Mouse (Mus musculus) neural tube, embryonic 12.5 days (tissue): ENCODE data around the gene Iqgap2. TPM values are rescaled to one million over a fixed set of nuclear protein-coding genes. Genes with fewer than 3 reads are reported as not detected.
A peak's percentile ranks its signal among the peaks of the same experiment; 100 is the strongest.

Experiments
- ATAC-seq: fragments of 200-750 bp; cut with Nextera tagmentation; 2 replicates; pipeline ENCODE4 v1.8.0; 2017; ENCODE audit warnings: low read depth, mild to moderate bottlenecking, moderate TSS enrichment, moderate library complexity; ENCODE audit not compliant: low FRiP score
- H3K27ac ChIP-seq: fragments of 300-500 bp; sonication (generic); 2 replicates; pipeline ENCODE4 v1.5.1; 2016
- H3K27me3 ChIP-seq: fragments of 300-500 bp; sonication (generic); replicated peaks from 2 replicates; pipeline ENCODE4 v1.6.1; 2016; ENCODE audit warnings: mild to moderate bottlenecking
- H3K36me3 ChIP-seq: fragments of 300-500 bp; sonication (generic); 2 replicates; pipeline ENCODE4 v1.6.1; 2016; ENCODE audit warnings: mild to moderate bottlenecking
- H3K4me1 ChIP-seq: fragments of 300-500 bp; sonication (generic); 2 replicates; pipeline ENCODE4 v1.6.1; 2016
- H3K4me2 ChIP-seq: fragments of 300-500 bp; sonication (generic); replicated peaks from 2 replicates; pipeline ENCODE4 v1.6.1; 2016; ENCODE audit warnings: mild to moderate bottlenecking
- H3K4me3 ChIP-seq: fragments of 300-500 bp; sonication (generic); 2 replicates; pipeline ENCODE4 v1.5.1; 2016
- H3K9ac ChIP-seq: fragments of 300-500 bp; sonication (generic); 2 replicates; pipeline ENCODE4 v1.6.1; 2016; ENCODE audit warnings: mild to moderate bottlenecking
- H3K9me3 ChIP-seq: fragments of 300-500 bp; sonication (generic); 2 replicates; pipeline ENCODE4 v1.6.1; 2016; ENCODE audit warnings: mild to moderate bottlenecking
- WGBS: fragments of 180-500 bp; shearing (Covaris S2); methylation state at CpG from one replicate; pipeline ENCODE4 v1.1.7; 2016; 5-methylcytosine and 5-hydroxymethylcytosine counted together
- polyA plus RNA-seq: library from polyadenylated mRNA; unstranded; fragments of >200 nt; fragmentation: Nextera tagmentation; extraction: Ambion mirVana; gene quantifications from 2 replicates; pipeline ENCODE4 v1.2.1, GENCODE M21; 2016

The Iqgap2 gene
- 9.5 TPM in 2 replicates for polyA plus RNA-seq

GRCm38 (mm10) chr13:95891491-95891925 lies at the start of gene Iqgap2:
Gene Iqgap2, minus strand, starts transcription at chr13:95891922.
- Histone ChIP-seq H3K9ac (peak within 1 kb of the TSS; percentile 81), H3K27me3 (no peaks in the 10 kb centered on the region), H3K4me3 (peak within 1 kb of the TSS; percentile 74), H3K4me1 (peaks cover 11% of the 10 kb centered on the region), H3K36me3 (no peaks in the 10 kb centered on the region), H3K4me2 (peak within 1 kb of the TSS; percentile 89), H3K9me3 (no peaks in the 10 kb centered on the region), H3K27ac (peak within 1 kb of the TSS; percentile 26; the same call in 1 of the 2 replicates)
- WGBS: under 1% methylated on average over 48 of the region's 48 CpGs
- peak; percentile 74 for ATAC-seq

DNA sequence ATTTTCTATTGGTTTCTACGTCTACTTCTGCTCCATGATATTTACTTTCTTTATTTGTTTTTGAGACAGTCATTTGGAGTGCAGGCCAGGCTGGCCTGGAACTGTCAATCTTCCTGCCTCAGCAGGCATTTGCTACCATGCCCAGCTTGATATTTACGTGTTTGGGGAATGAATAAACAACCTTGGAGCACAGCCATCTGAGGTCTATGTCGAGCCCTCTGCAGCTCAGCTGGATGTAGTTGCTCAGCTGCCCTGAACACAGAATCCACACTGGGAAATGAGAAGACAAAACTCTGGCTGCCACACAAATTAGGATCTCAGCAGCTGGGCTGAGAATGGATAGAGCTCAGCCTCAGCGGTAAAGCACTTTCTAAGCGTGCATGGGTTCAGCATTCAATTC lies 49.1 kb upstream of the Iqgap2 start:
- no peaks in the 10 kb centered on the region for H3K9me3 ChIP-seq
- WGBS: 70% methylated on average over 5 of the region's 5 CpGs
- no peaks in the 10 kb centered on the region for H3K4me1 ChIP-seq
- H3K9ac ChIP-seq: no peak overlapping the region
- no peak for ATAC-seq
- no peak overlapping the region for H3K4me3 ChIP-seq
- H3K4me2 ChIP-seq: no peak overlapping the region
- no peak overlapping the region for H3K27ac ChIP-seq
- H3K27me3 ChIP-seq: no peaks in the 10 kb centered on the region
- no peaks in the 10 kb centered on the region for H3K36me3 ChIP-seq

GRCm38 (mm10) chr13:95924201-95924621 lies 32.5 kb upstream of the Iqgap2 start:
- Histone ChIP-seq H3K4me2 (no peak overlapping the region), H3K27ac (no peak overlapping the region), H3K9ac (no peak overlapping the region), H3K36me3 (no peaks in the 10 kb centered on the region), H3K9me3 (peaks cover 8% of the 10 kb centered on the region; the same call in 1 of the 2 replicates), H3K4me1 (no peaks in the 10 kb centered on the region), H3K4me3 (no peak overlapping the region), H3K27me3 (no peaks in the 10 kb centered on the region)
- WGBS: 76% methylated on average over 2 of the region's 2 CpGs
- ATAC-seq: no peak

DNA sequence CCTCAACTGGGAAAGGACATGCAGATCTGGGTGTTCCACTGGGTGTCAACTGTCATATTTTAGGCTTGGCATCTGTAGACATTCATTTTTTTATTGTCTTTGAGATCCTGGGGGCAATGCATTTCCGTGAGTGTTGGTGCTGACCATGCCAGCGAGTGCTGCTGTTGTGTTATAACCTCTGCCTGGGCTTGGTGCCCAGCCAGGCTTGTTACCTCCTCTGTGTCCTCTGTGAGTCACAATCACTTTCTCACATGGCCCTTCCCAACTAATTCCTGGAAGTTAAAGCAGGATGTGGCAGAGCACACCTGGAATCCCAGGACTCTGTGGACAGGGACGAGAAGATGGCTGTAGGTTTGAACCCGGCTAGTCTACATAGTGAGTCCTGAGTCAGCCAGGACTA lies 30.9 kb upstream of the Iqgap2 start:
- no peaks in the 10 kb centered on the region for H3K27me3 ChIP-seq
- no peaks in the 10 kb centered on the region for H3K4me1 ChIP-seq
- no peak overlapping the region for H3K9ac ChIP-seq
- 93% methylated on average over 4 of the region's 4 CpGs for WGBS
- peaks cover 8% of the 10 kb centered on the region; the same call in 1 of the 2 replicates for H3K9me3 ChIP-seq
- H3K36me3 ChIP-seq: no peaks in the 10 kb centered on the region
- no peak overlapping the region for H3K4me2 ChIP-seq
- no peak for ATAC-seq
- no peak overlapping the region for H3K4me3 ChIP-seq
- no peak overlapping the region for H3K27ac ChIP-seq

- Histone ChIP-seq H3K4me2 (no peak overlapping the region), H3K9ac (no peak overlapping the region), H3K9me3 (peaks cover 8% of the 10 kb centered on the region; the same call in 1 of the 2 replicates), H3K27me3 (no peaks in the 10 kb centered on the region), H3K36me3 (no peaks in the 10 kb centered on the region), H3K4me3 (no peak overlapping the region), H3K4me1 (no peaks in the 10 kb centered on the region), H3K27ac (no peak overlapping the region)
- 91% methylated on average over 9 of the region's 9 CpGs for WGBS
- ATAC-seq: no peak
Measured at GRCm38 (mm10) chr13:95918624-95919284, 27.0 kb upstream of the Iqgap2 start.

DNA sequence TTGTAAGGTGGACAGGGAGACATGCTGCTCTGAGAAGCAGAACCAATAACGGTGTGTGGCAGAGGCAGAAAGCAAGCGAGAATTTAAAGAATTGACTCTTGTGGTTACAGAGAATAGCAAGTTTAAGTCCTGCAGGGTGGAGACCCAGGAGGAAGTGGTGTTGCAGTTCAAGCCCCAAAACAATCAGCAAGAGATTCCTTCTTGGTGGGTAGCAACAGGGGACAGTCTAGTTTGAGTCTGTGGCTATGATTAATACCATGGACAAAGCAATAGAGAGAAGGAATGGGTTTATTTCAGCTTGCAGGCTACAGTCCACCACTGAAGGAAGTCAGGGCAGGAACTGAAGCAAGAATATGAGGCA lies 21.3 kb upstream of the Iqgap2 start:
- Histone ChIP-seq H3K9me3 (no peaks in the 10 kb centered on the region), H3K4me3 (no peak overlapping the region), H3K4me2 (no peak overlapping the region), H3K9ac (no peak overlapping the region), H3K36me3 (no peaks in the 10 kb centered on the region), H3K4me1 (no peaks in the 10 kb centered on the region), H3K27ac (no peak overlapping the region), H3K27me3 (no peaks in the 10 kb centered on the region)
- 80% methylated on average over 2 of the region's 2 CpGs for WGBS
- no peak for ATAC-seq

DNA sequence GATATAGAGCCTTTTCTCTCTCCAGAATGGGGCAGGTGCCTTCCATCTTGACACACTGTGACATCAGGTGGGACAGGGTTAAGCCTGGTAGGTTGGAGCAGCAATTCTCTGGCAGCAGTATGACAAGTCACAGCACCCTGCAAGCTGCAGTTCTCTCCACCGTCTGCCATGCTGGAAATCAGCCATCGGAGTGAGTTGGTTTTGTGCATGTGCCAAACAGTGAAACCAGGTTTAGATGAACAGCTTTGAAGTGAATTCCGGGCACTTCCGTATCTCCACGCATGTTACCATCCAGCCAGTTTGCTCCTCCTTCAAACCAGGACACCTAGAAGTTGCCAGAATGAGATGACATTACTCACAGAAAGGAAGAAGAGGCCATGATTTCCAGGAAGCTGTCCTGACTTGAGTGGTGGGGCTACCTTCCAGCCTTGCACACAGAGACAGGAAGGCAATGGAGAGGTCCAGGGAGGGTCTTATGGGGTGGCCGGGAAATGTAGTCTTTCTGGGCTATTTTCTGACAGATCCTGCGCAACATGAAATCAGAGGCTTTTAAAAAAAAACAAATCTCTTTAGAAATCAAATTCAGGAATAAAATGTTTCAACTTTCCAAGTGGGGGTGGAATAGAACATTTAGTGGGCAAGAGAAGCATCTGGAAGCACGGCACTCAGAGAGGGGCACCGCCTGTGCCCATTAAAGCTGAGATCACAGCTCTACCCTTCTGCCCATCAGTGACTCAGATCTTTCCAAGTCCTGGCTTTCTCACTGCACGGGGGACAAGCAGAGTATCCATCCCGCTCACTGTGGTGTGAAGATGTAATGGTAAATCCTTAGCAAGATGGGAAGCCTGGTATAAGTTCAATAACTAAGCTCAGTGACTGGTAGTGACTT lies 20.7 kb upstream of the Iqgap2 start:
- 90% methylated on average over 11 of the region's 11 CpGs for WGBS

GRCm38 (mm10) chr13:95910270-95910669 lies 18.5 kb upstream of the Iqgap2 start:
- Histone ChIP-seq H3K36me3 (no peaks in the 10 kb centered on the region), H3K4me2 (no peak overlapping the region), H3K9ac (no peak overlapping the region), H3K27me3 (no peaks in the 10 kb centered on the region), H3K27ac (no peak overlapping the region), H3K4me3 (no peak overlapping the region), H3K4me1 (no peaks in the 10 kb centered on the region), H3K9me3 (0 out of 2 replicates have a peak, but pooled peaks cover 4% of the 10 kb centered on the region)
- 81% methylated on average over 9 of the region's 9 CpGs for WGBS
- no peak for ATAC-seq

More for the DNA sequence above, 20.7 kb upstream of the Iqgap2 start:
- no peak overlapping the region for H3K4me3 ChIP-seq
- no peaks in the 10 kb centered on the region for H3K27me3 ChIP-seq
- H3K9ac ChIP-seq: no peak overlapping the region
- no peak overlapping the region for H3K27ac ChIP-seq
- H3K4me2 ChIP-seq: no peak overlapping the region
- H3K9me3 ChIP-seq: no peaks in the 10 kb centered on the region
- no peaks in the 10 kb centered on the region for H3K4me1 ChIP-seq
- no peaks in the 10 kb centered on the region for H3K36me3 ChIP-seq
- ATAC-seq: no peak

GRCm38 (mm10) chr13:95909244-95909643 lies 17.5 kb upstream of the Iqgap2 start:
- 85% methylated on average over 2 of the region's 2 CpGs for WGBS
- 0 out of 2 replicates have a peak, but pooled peaks cover 4% of the 10 kb centered on the region for H3K9me3 ChIP-seq
- H3K4me1 ChIP-seq: no peaks in the 10 kb centered on the region
- no peak overlapping the region for H3K4me3 ChIP-seq
- no peak overlapping the region for H3K9ac ChIP-seq
- no peaks in the 10 kb centered on the region for H3K27me3 ChIP-seq
- H3K4me2 ChIP-seq: no peak overlapping the region
- ATAC-seq: no peak
- no peaks in the 10 kb centered on the region for H3K36me3 ChIP-seq
- H3K27ac ChIP-seq: no peak overlapping the region

GRCm38 (mm10) chr13:95902696-95903095 lies 11.0 kb upstream of the Iqgap2 start:
- no peaks in the 10 kb centered on the region for H3K36me3 ChIP-seq
- H3K4me2 ChIP-seq: no peak overlapping the region
- no peak overlapping the region for H3K4me3 ChIP-seq
- H3K9ac ChIP-seq: no peak overlapping the region
- ATAC-seq: no peak
- H3K27ac ChIP-seq: no peak overlapping the region
- H3K27me3 ChIP-seq: no peaks in the 10 kb centered on the region
- 0 out of 2 replicates have a peak, but pooled peaks cover 4% of the 10 kb centered on the region for H3K9me3 ChIP-seq
- 93% methylated on average over 3 of the region's 3 CpGs for WGBS
- H3K4me1 ChIP-seq: no peaks in the 10 kb centered on the region

DNA sequence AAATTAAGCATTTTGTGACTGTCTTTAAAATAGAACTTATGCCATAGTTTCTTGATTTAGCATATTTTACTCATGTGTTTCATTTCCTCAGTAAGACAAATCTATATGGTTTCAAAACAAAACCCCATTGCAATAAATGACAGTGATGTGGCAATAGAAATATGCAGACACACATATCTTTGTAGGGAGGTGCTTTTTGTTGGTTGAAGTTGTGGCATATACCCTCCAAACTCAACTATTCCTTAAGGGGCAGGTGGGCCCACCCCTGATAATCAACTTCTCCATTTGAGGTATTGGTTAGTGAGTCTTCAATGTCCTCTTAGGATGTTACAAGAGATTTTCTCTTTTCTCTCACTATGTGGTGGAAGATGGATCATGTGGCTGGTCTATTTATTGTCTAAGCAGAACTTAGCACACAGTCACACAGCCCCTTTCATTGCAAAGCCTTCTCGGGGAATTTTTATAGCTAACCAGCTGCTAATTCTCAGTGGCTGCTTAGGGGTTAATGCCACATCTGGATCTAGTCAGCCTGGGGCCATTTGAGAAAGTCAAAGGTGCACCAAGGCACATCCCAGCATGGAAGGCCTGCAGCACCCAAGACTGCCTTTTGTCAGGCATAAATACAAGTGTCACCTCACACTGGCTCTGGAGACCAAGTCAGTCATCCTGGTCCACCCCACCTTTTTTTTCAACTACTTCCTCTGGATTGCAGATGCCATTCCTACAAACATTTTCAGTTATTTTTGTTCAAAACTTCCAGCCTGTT lies 8.3 kb upstream of the Iqgap2 start:
- no peaks in the 10 kb centered on the region for H3K4me1 ChIP-seq
- H3K27ac ChIP-seq: no peak overlapping the region
- no peak overlapping the region for H3K4me3 ChIP-seq
- 68% methylated on average over 1 of the region's 1 CpGs for WGBS
- no peak overlapping the region for H3K4me2 ChIP-seq
- H3K9me3 ChIP-seq: no peaks in the 10 kb centered on the region
- no peak overlapping the region for H3K9ac ChIP-seq
- no peaks in the 10 kb centered on the region for H3K36me3 ChIP-seq
- no peak for ATAC-seq
- H3K27me3 ChIP-seq: no peaks in the 10 kb centered on the region

GRCm38 (mm10) chr13:95896501-95896900 lies 4.8 kb upstream of the Iqgap2 start:
- Histone ChIP-seq H3K4me1 (peaks cover 6% of the 10 kb centered on the region), H3K9ac (no peak overlapping the region)

More at GRCm38 (mm10) chr13:95896501-95896900, 4.8 kb upstream of the Iqgap2 start:
- no peaks in the 10 kb centered on the region for H3K9me3 ChIP-seq
- no peak overlapping the region for H3K4me3 ChIP-seq
- H3K27me3 ChIP-seq: no peaks in the 10 kb centered on the region
- ATAC-seq: no peak
- no peak overlapping the region for H3K27ac ChIP-seq
- WGBS: 93% methylated on average over 6 of the region's 6 CpGs
- H3K36me3 ChIP-seq: no peaks in the 10 kb centered on the region
- H3K4me2 ChIP-seq: no peak overlapping the region
